Mouse (Mus musculus) brain, adult 2 months (tissue): Measurements from ENCODE around the gene Gm11985.

Experiments
- DNase-seq: peaks from one replicate; pipeline ENCODE4 v3.0.0; 2011; ENCODE audit warnings: low read depth, low spot score

Gene Gm11985

GRCm38 (mm10) chr11:7200393-7200783 lies 12.0 kb upstream of the Gm11985 start:
- no peak for DNase-seq

DNA sequence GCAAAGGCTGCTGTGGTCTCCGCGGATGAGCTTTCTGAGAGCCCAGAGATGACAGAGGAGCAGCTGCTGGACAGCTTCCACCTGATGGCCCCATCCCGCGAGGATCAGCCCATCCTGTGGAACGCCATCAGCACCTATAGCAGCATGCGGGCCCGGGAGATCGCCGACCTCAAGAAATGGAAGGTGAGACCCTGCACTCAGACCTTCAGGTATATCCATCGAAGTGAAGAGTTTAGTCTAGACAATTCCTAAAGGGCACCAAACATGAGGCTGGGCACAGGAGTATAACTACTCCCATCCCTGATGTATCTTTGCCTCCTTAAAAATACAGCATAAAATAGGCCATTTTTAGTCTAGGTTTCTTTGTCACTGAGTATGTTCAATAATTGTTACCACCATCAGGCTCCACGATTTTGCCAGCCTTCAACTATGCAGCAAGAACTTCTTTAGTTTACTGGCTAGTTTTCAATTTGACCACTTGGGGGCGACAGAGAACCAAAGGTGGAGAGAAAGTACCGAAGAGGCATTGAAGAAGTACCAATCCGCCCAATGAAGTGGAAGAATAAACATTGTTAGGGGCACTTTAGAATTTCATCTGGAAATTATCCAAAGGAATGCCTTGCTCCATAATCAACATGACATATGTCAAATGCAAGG lies 11.5 kb upstream of the Gm11985 start:
- peak; percentile 78 for DNase-seq

DNA sequence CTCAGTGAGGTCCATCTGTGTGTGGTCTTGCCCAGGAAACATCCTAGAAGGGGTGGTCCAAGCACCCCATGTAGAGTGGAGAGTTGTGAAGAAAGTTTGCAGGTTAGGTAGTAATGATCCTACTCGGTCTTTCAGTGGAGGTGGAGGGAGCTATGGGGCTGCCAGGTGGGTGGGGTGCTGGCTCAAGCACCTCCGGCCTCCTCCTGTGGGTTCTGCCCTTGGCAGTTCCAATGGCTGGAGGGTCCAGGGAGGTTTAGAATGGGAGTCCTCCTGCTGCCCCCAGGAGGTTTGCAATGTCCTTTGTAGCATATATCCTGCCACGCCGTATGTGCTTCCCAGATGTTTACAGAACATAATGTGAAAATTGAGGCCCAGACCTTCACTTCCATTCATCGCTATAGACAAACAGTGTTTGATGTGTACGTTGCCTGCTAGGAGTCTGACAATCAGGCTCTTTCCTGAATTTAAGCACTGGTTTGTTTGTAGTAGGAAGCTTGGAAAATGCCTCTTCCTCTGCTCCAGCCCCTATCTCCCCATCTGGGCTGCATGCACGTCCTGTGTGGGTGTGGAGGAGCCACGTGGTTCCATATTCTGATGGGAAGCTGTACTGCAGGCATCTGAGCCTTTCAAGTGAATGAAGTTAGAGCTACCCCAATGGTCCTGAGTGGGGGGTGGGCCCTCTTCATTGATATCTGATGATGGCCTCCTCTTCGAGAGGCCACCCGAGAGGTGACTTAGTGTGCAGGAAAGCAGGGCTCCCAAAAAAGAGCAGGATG lies 10.3 kb upstream of the Gm11985 start:
- DNase-seq = no peak

- no peak for DNase-seq
Measured at GRCm38 (mm10) chr11:7198006-7198405, 9.6 kb upstream of the Gm11985 start.

DNA sequence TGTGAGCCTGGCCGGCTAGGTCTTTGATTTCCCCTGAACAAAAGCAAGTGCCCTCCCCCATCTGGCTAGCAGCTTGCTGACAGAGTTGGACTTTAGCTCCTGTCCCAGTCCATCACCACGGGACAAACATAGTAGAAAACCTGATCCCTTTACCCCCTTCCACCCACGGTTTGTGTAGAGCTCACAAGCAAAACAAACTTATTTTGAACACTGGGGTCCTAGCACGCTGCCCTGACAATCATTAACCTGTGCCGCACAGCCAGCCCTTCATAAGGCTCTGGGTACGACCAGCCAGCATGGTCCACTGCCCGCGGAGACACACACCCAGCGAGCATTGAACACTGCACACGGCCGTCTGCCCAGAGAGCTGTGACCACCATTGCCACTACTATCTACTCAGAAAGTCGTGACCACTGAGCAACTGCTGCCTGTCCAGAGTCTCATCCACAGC lies 9.1 kb upstream of the Gm11985 start, which contains the start of gene Igfbp1:
TSS of gene Igfbp1 (plus strand) at position 292 of the 451 bp plus-strand sequence.
- DNase-seq = no peak

DNA sequence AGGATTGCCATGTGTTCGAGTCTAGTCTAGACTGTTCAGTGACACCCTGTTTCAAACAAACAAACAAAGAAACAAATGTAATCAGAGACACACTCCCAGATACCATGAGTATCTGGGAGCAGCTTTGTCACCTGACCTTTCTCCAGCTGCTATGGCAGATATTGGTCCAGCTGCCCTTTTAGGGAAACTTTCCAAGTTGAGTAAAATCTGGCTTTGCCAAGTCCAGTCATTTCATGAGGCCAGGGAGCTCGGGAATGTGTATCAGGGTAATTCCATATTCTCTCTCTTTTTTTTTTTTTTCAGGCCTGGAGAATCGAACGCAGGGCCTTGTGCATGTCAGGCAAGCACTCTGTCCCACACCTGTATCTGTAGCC lies 6.9 kb upstream of the Gm11985 start:
- DNase-seq = no peak

- no peak for DNase-seq
Measured at GRCm38 (mm10) chr11:7194432-7195311, 6.3 kb upstream of the Gm11985 start.

DNA sequence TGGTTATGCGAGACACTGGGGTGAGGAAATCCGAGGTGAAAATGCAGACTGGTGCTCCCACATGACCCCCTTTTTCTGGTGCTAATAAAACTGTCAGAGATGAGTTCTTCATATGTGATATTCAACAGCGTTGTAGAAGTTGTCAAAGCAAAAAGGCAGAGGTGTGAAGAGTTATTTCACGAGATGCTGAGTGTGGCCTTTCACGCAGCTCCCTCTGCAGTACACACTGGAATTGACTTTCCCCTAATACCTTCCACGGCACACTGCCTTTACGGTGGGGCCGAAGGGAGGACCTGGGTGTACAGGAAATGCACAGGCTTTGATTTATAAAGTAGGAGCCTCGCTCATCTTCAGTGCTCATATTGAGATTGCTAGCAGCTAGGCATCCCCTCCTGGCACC lies 4.8 kb upstream of the Gm11985 start:
- DNase-seq = no peak

DNA sequence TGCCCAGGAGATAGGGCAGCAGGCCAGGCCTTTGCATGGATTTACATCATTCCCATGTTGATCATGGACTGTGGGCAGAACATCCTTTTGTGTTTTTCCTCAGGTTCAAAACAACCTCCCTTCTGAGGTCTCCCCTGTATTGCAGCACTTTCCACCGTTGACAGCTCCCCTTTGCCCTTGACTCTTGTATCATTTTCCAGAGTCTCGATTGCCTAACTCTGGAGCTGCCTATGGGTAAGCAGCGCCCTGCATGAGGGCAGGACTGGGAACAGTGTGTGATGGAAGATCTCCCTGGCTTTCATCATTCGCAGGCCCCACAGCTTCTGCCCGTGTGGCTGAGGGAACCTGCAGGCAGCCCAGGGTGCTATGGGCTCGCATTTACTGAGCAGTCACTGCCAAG lies 4.3 kb upstream of the Gm11985 start:
- no peak for DNase-seq

GRCm38 (mm10) chr11:7187472-7187871 lies 897 bp downstream of the Gm11985 start:
- no peak for DNase-seq

DNA sequence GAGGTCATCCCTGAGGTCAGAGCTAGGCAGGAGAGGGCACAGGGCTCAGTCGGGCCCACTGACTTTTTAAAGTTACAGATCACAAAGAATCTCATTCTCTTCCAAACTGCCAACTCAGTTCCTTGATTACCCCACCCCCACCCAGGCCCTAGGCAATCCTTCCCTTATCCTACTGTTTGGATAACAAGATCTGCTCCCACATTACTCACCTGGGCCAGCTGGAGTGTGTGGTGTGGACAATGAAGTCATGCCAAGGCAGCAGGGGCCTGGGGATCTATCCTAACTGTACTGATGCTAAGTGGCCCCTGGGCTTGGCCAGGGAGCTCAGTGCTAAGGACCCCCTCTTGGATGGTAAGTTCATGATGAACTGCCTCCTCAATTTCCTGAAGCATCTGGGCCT lies 3.9 kb downstream of the Gm11985 start:
- no peak for DNase-seq

DNA sequence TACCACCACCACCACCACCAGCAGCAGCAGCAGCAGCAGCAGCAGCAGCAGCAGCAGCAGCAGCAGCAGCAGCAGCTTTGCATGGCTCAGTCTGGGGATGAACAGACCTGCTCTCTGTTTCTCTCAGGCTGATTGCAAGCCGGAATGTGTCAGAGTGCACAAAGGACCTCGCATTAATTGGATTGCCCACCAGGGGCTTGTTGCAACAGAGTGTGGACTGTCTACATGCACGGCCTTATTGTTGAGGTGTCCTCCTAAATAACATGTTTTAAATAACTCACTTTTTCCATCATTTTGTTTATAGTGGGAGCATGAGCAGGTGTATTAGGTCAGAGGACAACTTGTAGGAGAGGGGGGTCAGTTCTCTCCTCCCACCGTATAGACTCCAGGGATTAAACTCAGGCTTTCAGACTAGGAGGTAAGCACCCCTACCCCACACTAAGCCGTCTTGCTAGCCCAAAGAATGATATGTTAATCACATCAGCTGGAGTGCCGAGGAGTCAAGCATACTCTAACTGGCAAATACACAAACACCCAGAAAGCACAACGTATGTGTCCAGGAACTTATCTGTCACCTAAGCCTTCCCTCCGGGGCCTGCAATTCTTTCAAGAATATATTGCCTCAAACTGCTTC lies 5.8 kb downstream of the Gm11985 start:
- no peak for DNase-seq

DNA sequence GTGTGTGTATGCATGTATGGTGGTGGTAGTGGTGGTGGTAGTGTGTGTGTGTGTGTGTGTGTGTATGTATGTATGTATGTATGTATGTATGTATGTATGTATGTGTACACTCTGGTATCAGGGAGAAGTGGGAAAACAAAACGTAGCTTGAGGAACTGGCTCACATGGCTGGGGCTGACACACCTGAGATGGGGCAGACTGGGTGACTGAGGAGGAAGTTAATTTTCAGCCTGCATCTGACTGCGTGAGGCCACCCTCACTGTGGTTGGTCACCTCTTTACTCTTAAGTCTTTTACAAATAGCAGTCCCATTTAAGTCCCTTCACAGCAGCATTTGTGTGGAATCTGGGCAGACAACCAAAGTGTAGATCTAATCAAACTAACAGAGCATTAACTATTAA lies 9.1 kb downstream of the Gm11985 start:
- no peak for DNase-seq

GRCm38 (mm10) chr11:7178724-7179123 lies 9.6 kb downstream of the Gm11985 start:
- no peak for DNase-seq

DNA sequence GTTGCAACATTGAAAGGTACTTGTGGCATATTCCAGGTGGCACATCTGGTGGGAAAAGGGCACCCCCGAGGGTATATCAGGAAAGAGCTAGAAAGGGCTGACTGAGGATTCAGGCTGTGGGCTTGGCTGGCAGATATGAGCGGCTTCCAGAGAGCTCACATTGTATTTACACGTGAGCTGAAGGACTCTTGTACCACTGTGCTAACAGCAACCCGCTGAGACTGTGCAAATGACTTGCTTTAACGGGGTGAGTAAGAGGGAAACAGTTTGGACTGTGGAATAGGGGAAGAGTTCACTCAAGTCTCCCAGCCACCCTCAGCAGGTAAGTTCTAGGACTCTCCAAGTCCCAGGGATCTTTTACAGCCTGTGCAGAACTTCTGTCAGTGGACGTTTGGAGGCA lies 14.7 kb downstream of the Gm11985 start:
- no peak for DNase-seq

DNA sequence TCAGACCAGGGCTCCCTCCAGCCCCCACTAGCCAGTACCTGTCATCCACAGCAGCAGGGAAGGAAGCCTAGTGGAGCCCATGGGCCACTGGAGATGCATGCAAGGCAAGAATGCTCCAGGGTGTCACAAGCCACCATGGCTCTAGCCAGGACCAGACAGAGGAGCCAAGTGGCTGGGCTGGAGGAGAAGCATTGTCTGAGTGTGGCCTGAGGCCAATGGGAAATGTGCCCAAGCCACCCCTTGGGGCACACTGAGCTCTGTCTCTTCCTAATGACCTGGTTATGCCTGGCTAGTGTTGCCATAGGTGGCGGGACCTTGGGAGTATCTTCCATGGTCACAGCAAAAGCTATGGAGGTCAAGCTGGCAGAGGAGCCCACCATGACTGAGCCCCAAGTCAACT lies 18.7 kb downstream of the Gm11985 start:
- peak; percentile 40 for DNase-seq

DNA sequence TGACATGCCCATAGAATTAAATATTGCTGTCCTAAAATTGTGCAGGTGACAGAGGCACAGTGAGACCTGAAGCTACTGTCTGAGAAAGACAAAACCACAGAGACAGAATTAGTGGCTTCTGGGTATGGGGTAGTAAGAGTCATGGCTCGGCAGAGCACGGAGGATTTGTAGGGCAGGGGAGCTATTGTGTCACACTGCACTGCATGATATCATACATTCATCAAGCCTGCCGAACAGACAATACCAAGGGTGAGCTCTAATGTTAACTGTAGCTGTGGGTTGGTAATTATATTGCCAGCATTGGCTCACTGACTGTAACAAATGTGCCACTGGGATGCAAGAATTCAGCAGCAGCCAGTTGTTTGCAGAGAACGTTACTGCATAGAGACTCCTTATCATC lies 24.0 kb downstream of the Gm11985 start:
- DNase-seq = no peak

DNA sequence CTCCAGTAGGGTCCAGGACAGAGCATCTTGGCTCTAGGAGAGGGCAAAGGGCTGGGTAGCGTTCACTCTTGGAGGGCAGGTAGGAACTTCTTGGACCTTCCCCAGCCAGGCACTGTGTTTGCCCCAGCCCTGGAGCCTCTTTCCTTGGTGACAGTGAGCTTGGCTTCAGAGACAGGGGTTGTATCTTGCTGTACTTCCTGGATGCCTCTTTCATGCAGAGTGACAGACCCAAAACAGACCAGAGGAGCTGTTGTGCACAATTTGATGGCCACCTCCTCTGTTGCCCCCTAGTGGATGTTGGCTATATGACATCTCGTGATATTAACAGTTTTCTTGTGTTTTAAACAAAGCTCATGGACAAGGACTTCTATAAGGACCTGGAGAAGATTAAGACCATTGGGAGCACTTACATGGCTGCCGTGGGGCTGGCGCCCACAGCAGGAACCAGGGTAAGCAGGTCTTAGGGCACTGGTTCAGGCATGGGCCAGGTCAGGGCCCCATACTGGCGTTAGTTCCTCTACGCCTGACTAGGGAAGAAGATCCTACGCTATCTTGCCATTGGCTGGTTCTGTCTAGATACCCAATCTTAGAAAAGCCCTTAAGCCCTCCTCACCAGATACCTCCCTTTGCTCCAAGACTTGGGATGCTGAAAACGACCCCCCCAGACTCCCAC lies 26.7 kb downstream of the Gm11985 start:
- DNase-seq = peak; percentile 75

- peak; percentile 53 for DNase-seq
Measured at GRCm38 (mm10) chr11:7160637-7161101, 27.7 kb downstream of the Gm11985 start.

- DNase-seq = peak; percentile 76
Measured at GRCm38 (mm10) chr11:7160146-7160545, 28.2 kb downstream of the Gm11985 start.

DNA sequence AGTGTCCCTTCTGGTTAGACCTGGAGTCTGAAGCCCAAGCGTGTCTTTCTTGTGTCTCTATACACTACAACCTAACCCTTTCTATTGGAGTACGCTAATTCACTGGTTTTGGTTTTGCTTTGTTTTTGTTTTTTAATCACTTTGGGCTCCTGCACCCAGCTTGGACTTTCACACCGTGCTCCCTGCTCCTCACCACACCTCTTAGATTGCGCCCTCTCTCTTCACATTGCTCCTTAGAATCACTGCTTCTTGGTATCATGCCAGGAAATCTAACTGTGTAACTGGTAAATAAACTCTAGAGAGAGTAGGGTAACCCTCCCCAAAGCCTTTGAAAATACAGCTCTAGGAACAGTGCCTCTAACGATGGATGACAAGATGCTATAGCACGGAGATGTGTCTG lies 30.2 kb downstream of the Gm11985 start:
- no peak for DNase-seq
